Mouse (Mus musculus) activated CD4-positive, CD25-positive, alpha-beta regulatory T cell, adult 4 months (primary cell): ENCODE measurements around the gene Sms. TPM values are rescaled to one million over a fixed set of nuclear protein-coding genes. Genes with fewer than 3 reads are reported as not detected.

Experiments
- ATAC-seq: one replicate; pipeline ENCODE4 v1.8.0; 2017
- polyA plus RNA-seq, 2 experiments: library from polyadenylated mRNA; unstranded; fragments of 100-300 nt; shearing (Covaris generic); gene quantifications; one replicate each; pipeline ENCODE4 v1.2.1; 2017

Sms gene
- polyA plus RNA-seq, 2 experiments from 2014 or later = 60.4 to 70.0 TPM

DNA sequence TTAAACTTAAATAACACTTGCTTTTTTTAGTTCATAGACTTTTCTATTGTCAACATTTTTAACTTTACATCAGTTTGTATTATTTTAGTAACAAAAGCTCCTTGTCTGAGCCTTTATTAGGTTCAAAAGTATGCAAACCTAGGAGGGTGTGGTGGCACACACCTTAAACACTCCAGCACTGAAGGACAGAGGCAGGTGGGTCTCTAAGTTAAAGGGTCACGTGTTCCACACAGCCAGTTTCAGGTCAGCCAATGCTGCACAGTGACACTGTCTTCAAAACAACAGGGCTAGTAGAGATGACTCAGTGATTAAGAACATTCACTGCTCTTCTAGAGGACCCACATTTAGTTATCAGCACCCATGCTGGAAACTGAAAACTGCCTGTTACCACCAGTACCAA is 43.1 kb downstream of the Sms start:
- no peak for ATAC-seq

DNA sequence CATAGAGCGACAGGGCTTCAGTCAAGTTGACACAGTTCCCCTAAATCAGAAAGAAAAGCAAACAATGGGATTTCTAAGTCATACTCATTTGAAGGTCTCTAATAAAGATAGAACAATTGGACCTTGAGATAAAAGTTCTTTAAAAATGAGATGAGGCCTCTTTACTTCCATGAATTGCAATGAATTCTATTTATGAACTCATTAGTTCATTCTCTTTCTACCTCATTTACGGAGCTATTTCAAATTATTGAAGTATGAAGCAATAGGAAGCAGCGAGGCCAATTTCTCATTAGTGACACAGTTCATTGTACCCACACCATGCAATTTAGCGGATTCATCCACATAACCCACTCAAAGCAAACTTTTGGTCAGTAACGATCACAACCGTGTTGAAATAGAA is 44.7 kb downstream of the Sms start:
- ATAC-seq = no peak

DNA sequence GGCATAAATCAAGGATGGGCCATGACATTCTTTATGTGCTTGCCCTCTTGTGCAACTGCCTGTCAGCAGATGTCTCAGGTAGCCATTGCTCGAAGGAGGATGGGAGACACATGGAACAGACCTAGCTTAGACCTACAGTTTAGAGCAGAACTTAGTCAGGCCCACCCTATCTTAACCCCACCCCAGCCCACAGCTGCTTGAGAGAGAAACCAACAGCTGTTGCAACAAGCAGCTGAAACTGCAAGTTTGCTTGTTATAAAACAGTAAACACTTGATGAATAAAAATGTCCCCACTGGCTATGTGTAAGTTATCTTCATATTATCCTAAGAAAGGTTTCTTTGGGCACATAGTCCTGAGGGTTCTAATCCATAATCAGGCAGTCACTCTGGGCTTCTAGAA is 57.3 kb downstream of the Sms start:
- no peak for ATAC-seq

DNA sequence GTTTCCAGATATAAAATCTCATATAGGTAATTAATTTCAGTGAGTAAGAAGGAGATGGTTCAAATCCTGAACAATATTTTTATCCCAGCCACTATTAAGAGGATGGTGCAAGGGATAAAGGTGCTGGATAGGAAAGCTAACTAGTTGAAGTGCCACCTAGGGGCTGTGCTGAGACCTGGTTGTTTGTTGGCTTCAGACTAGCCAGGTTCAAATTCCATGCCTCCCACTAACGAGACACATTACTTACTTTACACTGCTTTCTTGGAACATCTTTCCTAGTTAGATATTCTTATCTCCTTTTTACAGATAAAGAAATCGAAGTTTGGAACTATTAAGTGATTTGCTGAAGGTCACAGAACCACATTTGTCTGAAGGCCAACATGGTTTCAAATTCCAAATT is 72.6 kb downstream of the Sms start:
- ATAC-seq = no peak

DNA sequence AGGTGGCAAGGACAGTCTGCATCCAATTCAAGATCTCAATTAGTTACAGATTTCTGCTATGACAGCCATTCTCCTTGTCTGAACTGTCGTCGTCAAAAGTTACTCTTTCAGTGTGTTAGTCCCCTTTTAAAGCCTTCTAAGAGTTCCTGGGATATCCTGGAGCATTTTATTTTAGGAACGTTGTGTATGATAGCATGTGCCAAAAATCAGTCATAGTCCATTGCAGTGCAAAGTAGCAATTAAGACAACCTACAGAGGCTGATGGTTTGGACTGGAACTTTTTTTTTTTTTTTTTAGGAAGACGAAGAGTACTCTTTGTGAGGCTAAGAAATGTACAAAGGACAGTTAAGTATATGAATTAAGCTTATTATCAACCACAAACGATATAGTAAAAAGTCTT is 76.9 kb downstream of the Sms start, which contains the start of gene Phex:
TSS of gene Phex (minus strand) at position 101 of the 400 bp plus-strand sequence.
- no peak for ATAC-seq

DNA sequence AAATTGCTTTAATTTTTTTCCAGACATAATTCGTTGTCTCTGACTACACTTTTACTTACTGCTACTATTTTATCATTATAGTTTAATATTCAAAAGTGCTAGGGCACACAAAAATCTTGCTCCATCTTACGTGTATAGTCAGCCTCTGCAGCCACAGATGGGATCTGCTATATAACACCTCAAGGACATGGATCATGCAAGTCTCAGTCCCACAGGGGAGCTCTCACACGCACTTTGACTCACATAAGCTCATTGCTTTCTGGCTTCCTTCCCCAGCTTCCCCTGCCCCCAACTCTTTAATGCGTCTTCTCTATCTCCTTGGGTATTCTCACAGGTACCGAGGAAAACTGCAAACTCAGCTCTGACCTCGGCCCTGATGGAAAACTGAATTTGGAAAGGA is 87.2 kb downstream of the Sms start:
- no peak for ATAC-seq

Other genes with a start within 250 kb of the Sms start
- under 1 TPM; 0.09 to 0.13 TPM for gene Phex, start 77.0 kb downstream of the Sms start, polyA plus RNA-seq
- gene Yy2, start 76.7 kb upstream of the Sms start, polyA plus RNA-seq = 1 to 10 TPM; 4.3 to 4.7 TPM
- 10 to 100 TPM; 14.5 to 15.1 TPM for gene Mbtps2, start 106.4 kb upstream of the Sms start, polyA plus RNA-seq
- not detected for gene Smpx, start 206.6 kb upstream of the Sms start, polyA plus RNA-seq